Mouse (Mus musculus) stomach, embryonic 15.5 days (tissue): ENCODE measurements at regions not wholly inside any gene's neighbourhood (a gene's known extent, or its start where the extent isn't known, plus 50 kb on each side); places are given as distances from the start of the nearest gene placed in this dataset.
A peak's percentile ranks its signal among the peaks of the same experiment; 100 is the strongest.

Experiments
- ATAC-seq: fragments of 200-750 bp; cut with Nextera tagmentation; 2 replicates; pipeline ENCODE4 v1.8.0; 2017; ENCODE audit warnings: low read depth, moderate number of reproducible peaks, moderate TSS enrichment; ENCODE audit not compliant: insufficient read depth, low FRiP score
- H3K27ac ChIP-seq: fragments of 300-500 bp; sonication (generic); 2 replicates; pipeline ENCODE4 v1.5.1; 2015; ENCODE audit warnings: mild to moderate bottlenecking, inconsistent platforms
- H3K27me3 ChIP-seq: fragments of 300-500 bp; sonication (generic); replicated peaks from 2 replicates; pipeline ENCODE4 v1.6.1; 2015; ENCODE audit warnings: inconsistent platforms
- H3K36me3 ChIP-seq: fragments of 300-500 bp; sonication (generic); 2 replicates; pipeline ENCODE4 v1.6.1; 2015; ENCODE audit warnings: inconsistent platforms
- H3K4me1 ChIP-seq: fragments of 300-500 bp; sonication (generic); 2 replicates; pipeline ENCODE4 v1.6.1; 2015; ENCODE audit warnings: inconsistent platforms
- H3K4me2 ChIP-seq: fragments of 300-500 bp; sonication (generic); 2 replicates; pipeline ENCODE4 v1.6.1; 2015; ENCODE audit warnings: mild to moderate bottlenecking, inconsistent platforms
- H3K4me3 ChIP-seq: fragments of 300-500 bp; sonication (generic); replicated peaks from 2 replicates; pipeline ENCODE4 v1.5.1; 2015; ENCODE audit warnings: inconsistent platforms
- H3K9ac ChIP-seq: fragments of 300-500 bp; sonication (generic); 2 replicates; pipeline ENCODE4 v1.6.1; 2015; ENCODE audit warnings: inconsistent platforms
- H3K9me3 ChIP-seq: fragments of 300-500 bp; sonication (generic); 2 replicates; pipeline ENCODE4 v1.6.1; 2016; ENCODE audit warnings: inconsistent platforms
- WGBS: fragments of 180-500 bp; shearing (Covaris S2); methylation state at CpG from one replicate; pipeline ENCODE4 v1.1.7; 2015; 5-methylcytosine and 5-hydroxymethylcytosine counted together

DNA sequence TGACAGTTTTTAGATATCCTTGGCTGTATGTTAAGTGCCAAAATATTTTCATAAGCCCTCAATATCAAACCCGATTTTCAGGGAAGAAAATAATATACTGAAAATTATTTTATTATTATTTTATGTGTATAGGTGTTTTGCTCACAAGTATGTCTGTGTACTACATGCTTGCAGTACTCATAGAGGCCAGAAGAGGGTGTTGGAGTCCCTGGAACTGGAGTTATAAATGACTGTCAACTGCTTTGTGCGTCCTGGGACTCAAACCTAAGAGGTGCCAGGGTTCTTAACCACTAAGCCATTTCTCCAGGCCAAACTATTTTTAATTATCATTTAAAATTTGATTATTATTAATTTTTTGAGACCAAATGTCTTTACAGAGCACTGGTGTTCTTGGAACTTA lies 114.5 kb downstream of the Csl start:
- H3K9me3 ChIP-seq, result no peaks in the 10 kb centered on the region

DNA sequence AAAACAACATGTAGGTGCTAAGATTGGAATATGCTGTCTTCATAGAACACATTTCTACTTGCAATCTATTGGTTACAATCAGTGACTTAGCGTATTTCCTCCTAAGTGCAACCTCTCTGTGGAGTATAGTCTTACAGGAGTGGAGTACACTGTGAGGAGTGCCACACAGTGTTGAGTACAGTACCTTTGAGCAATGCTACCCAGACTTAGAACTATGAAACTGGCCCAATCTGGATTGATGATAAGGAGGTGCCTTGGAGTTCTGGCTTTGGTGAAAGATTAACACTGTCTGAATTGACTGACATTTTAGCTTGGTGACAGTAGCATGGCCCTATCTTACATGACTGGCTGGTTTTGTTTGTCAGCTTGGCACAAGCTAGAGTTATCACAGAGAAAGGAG lies 107.4 kb downstream of the Csl start:
- Histone ChIP-seq H3K27me3 (no peaks in the 10 kb centered on the region), H3K4me3 (no peak overlapping the region), H3K4me1 (no peaks in the 10 kb centered on the region), H3K36me3 (no peaks in the 10 kb centered on the region), H3K27ac (no peak overlapping the region), H3K9me3 (no peaks in the 10 kb centered on the region), H3K4me2 (no peak overlapping the region), H3K9ac (no peak overlapping the region)
- WGBS, result 90% methylated on average over 1 of the region's 1 CpGs
- ATAC-seq, result no peak

More for the DNA sequence above, 114.5 kb downstream of the Csl start:
- Histone ChIP-seq H3K27ac (no peak overlapping the region), H3K4me1 (no peaks in the 10 kb centered on the region), H3K36me3 (no peaks in the 10 kb centered on the region), H3K4me2 (no peak overlapping the region), H3K4me3 (no peak overlapping the region), H3K27me3 (no peaks in the 10 kb centered on the region), H3K9ac (no peak overlapping the region)
- 47% methylated on average over 2 of the region's 2 CpGs for WGBS
- no peak for ATAC-seq

DNA sequence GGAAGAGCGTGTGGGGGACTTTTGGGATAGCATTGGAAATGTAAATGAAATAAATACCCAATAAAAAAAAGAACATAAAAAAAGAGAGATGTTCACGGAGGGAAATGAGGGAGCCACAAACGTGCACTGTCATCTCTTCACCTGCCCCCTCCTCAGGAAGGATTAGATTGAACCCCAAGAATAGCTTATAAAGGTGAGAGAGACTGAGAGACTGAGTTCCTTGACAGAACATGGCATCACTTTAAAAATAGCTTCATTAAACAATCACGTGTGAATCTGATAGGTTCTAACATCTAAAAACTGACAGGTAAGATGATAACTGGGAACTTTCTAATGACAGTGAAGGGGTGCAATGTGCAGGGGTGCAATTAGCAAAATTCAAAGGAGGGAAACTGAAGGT lies 105.2 kb downstream of the Csl start:
- ATAC-seq, result no peak
- 81% methylated on average over 4 of the region's 4 CpGs for WGBS
- Histone ChIP-seq H3K4me2 (no peak overlapping the region), H3K27me3 (no peaks in the 10 kb centered on the region), H3K9ac (no peak overlapping the region), H3K4me3 (no peak overlapping the region), H3K9me3 (no peaks in the 10 kb centered on the region), H3K27ac (no peak overlapping the region), H3K4me1 (no peaks in the 10 kb centered on the region), H3K36me3 (no peaks in the 10 kb centered on the region)

DNA sequence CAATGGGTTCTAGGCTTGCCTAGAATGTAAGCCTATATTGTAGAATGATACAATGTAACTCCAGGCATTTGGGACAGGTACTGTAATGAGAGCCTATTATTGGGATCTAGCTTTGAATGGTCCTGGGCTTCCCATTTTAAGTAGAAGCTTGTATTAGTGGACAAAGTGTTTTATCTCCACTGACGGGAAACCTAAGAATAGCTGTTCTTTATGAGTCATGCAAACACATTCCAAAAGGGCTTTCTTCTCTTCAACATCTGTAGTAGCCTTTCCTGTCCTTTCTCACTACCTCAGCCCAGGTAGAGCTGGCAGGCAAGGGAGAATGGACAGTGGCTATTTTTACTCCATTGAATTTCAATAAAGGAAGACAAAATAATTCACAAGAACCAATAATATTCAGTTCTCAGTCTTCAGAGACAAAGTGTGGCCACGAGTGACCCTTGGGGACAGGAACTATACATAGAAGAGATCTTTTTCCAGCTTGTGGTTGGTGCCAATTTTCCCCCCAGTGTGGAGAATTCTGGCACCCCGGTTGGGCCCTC lies 82.8 kb downstream of the Csl start:
- Histone ChIP-seq H3K4me2 (no peak overlapping the region), H3K36me3 (no peaks in the 10 kb centered on the region), H3K4me1 (no peaks in the 10 kb centered on the region), H3K9me3 (no peaks in the 10 kb centered on the region), H3K4me3 (no peak overlapping the region), H3K27ac (no peak overlapping the region), H3K27me3 (no peaks in the 10 kb centered on the region), H3K9ac (no peak overlapping the region)
- 70% methylated on average over 3 of the region's 3 CpGs for WGBS
- no peak for ATAC-seq

DNA sequence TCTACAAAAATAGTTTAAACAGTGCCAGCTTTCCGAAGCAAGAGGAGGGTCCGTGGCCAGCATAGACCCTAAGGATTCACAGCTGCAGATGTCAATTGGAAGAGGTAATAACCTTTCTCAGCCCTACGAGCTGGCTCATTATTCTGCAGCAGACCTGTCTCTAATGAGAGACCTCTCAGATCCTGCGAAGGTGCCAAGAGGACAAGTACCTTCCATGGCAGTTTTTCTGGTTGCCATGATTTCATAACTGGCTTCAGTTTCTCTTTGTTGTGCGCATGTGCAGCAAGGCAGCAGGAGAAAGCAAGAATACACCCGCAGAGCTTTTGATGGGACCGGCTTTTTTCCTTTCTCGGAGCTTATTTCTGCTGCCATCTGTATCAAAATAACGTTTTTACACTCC lies 81.4 kb downstream of the Csl start:
- no peaks in the 10 kb centered on the region for H3K4me1 ChIP-seq
- H3K9ac ChIP-seq, result no peak overlapping the region
- H3K4me2 ChIP-seq, result no peak overlapping the region
- no peaks in the 10 kb centered on the region for H3K36me3 ChIP-seq
- no peaks in the 10 kb centered on the region for H3K9me3 ChIP-seq
- H3K4me3 ChIP-seq, result no peak overlapping the region
- H3K27me3 ChIP-seq, result no peaks in the 10 kb centered on the region
- WGBS, result 84% methylated on average over 9 of the region's 9 CpGs
- H3K27ac ChIP-seq, result no peak overlapping the region
- ATAC-seq, result no peak

DNA sequence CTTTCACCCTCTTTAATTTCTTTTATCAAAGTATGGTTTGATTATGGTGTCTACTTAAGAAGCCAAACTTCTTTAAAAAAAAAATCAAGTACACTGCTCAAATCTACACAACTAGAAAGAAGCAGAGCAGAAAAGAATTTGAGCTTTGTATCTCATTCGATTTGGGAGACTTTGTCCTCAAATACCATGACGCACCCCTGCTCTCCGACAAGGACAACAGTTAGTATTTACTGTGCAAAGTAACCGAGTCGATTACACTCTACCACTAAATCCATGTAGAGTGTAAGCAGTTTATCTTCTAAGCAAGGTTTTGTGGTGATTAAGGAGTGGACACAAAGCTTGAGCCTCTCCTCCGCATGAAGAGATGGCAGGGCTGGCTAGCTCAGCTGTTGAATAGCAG lies 79.6 kb downstream of the Csl start:
- Histone ChIP-seq H3K9ac (no peak overlapping the region), H3K9me3 (no peaks in the 10 kb centered on the region), H3K36me3 (no peaks in the 10 kb centered on the region), H3K4me3 (no peak overlapping the region), H3K4me1 (no peaks in the 10 kb centered on the region), H3K27me3 (no peaks in the 10 kb centered on the region), H3K4me2 (no peak overlapping the region), H3K27ac (no peak overlapping the region)
- no peak for ATAC-seq
- WGBS, result 72% methylated on average over 6 of the region's 6 CpGs

DNA sequence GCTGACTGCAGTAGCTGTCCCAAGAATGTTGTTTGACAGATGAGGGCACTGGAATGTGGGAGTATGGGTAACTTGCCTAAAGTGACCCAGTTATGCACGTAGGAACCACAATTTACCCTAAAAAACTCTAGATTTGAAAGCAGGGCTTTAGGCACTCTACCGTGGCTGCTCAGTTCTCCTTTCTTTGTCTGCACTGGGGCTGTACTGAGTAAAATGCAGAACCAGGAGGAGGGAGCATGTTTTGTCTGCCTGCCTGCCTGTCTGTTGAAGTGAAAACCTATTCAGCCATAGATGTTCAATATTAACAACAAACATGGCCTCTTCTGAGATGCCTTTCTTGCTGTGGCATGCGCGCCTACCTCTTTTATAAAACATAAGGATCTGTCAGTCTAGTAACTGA lies 77.5 kb downstream of the Csl start:
- WGBS, result 58% methylated on average over 4 of the region's 4 CpGs
- H3K4me3 ChIP-seq, result no peak overlapping the region
- ATAC-seq, result no peak
- no peaks in the 10 kb centered on the region for H3K36me3 ChIP-seq
- H3K9ac ChIP-seq, result no peak overlapping the region
- no peaks in the 10 kb centered on the region for H3K4me1 ChIP-seq
- H3K9me3 ChIP-seq, result no peaks in the 10 kb centered on the region
- H3K27ac ChIP-seq, result no peak overlapping the region
- no peak overlapping the region for H3K4me2 ChIP-seq
- H3K27me3 ChIP-seq, result no peaks in the 10 kb centered on the region

DNA sequence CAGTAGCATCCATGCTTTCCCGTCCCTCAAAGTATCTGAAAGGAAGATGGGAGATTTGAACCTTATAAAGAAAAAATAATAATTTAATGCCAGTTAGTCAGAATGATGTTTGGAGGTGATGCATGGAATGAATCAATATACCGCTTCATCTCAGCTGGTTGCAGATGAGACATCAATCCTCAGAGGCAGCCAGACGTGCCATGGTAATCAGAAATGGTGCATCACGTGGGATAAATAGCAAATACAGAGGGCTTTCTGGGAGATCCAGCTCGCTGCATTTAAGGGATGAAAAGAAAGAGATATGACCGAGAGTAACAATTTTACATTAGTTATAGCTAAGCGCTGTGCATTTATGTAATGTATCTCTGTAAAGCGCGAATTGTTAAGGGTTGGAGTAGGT lies 77.1 kb downstream of the Csl start:
- ATAC-seq, result no peak
- H3K9me3 ChIP-seq, result no peaks in the 10 kb centered on the region
- WGBS, result 86% methylated on average over 9 of the region's 9 CpGs
- H3K9ac ChIP-seq, result no peak overlapping the region
- no peak overlapping the region for H3K4me3 ChIP-seq
- no peaks in the 10 kb centered on the region for H3K36me3 ChIP-seq
- no peak overlapping the region for H3K4me2 ChIP-seq
- H3K27me3 ChIP-seq, result no peaks in the 10 kb centered on the region
- no peaks in the 10 kb centered on the region for H3K4me1 ChIP-seq
- no peak overlapping the region for H3K27ac ChIP-seq

DNA sequence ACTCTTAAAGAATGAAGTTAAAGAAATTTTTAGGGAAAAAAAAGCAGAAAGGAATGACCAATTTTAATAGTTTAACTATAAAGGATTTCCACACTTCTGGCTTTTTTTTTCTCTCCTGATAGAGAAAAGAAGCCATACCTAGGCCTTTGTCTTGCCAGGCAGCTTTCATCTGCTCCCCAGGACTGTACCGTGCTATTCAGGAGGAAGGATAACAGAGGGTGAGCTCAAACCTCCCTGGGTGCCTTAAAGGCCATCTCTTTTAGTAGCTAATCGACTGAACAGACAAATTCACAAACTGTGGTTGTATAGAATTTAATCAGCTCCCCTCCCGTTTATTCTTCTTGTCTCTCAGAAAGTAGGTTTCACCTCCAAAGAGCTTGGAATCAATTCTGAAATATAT lies 76.1 kb downstream of the Csl start:
- Histone ChIP-seq H3K4me3 (no peak overlapping the region), H3K27ac (no peak overlapping the region), H3K4me1 (no peaks in the 10 kb centered on the region), H3K27me3 (no peaks in the 10 kb centered on the region), H3K9ac (no peak overlapping the region), H3K4me2 (no peak overlapping the region), H3K9me3 (no peaks in the 10 kb centered on the region), H3K36me3 (no peaks in the 10 kb centered on the region)
- 53% methylated on average over 3 of the region's 3 CpGs for WGBS
- ATAC-seq, result no peak

DNA sequence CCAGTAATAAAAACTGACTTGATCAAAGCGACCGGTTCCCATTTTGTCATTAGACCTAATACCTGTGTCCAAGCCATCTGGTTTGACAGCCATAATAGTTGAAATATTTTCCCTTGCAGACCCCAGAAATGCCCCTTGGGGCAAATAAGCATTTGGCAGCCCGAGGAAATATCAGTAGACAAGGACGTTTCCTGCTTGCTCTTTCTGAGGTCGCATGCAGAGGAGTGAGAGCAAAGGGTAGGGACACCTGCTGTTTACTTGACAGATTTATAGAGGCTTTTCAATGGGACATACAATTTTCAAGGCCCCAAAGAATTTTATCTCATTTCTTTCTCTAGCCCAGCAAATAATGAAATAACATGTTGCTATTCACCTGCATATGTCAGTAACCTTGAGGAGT lies 73.5 kb downstream of the Csl start:
- 51% methylated on average over 5 of the region's 5 CpGs for WGBS
- Histone ChIP-seq H3K27me3 (no peaks in the 10 kb centered on the region), H3K36me3 (no peaks in the 10 kb centered on the region), H3K9me3 (no peaks in the 10 kb centered on the region), H3K9ac (no peak overlapping the region), H3K27ac (no peak overlapping the region), H3K4me1 (no peaks in the 10 kb centered on the region), H3K4me3 (no peak overlapping the region), H3K4me2 (no peak overlapping the region)
- ATAC-seq, result no peak

DNA sequence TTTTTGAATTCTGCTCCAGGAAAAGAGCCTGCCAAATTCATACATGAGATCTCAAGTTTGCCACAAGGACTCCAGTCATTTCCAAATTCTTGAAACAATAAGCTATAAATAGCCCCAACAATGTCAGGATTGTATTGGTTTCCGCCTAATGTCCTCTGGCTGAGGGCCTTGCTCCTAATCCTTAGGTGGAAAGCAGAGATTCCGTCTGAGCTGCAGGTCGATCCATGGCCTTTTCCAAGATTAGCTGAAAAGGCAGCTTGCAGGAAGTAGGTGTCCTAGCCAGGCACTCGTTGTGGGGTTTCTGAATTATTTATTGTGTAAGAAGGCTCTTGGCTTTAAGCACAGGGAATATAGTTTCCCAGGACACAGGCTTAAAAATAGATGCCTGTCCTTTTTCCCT lies 72.4 kb downstream of the Csl start:
- Histone ChIP-seq H3K27me3 (no peaks in the 10 kb centered on the region), H3K36me3 (no peaks in the 10 kb centered on the region), H3K4me3 (no peak overlapping the region), H3K27ac (0 out of 2 replicates have a peak overlapping the region, but pooled peaks have one; percentile 3), H3K4me2 (no peak overlapping the region), H3K9me3 (no peaks in the 10 kb centered on the region), H3K4me1 (no peaks in the 10 kb centered on the region), H3K9ac (no peak overlapping the region)
- no peak for ATAC-seq
- WGBS, result 49% methylated on average over 4 of the region's 4 CpGs

DNA sequence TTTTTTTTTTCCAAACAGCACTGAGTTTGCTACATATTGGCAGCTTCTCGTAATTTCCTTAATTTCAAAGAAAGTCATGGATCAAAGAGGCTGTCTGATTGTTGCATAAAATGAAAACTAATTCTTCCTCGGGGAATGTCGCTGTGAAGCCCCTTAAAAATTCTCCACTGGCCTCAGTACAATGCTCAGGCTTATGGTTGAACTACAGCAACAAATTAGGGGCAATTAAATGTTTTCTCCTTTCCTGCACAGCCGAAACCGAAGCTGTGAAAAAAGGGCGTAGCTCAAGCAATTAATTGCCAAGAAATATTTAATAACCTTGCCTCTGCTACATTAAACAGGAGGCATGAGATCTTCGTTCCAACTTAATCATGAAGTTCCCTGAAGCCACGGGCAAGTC lies 61.8 kb downstream of the Csl start:
- Histone ChIP-seq H3K27ac (no peak overlapping the region), H3K4me2 (no peak overlapping the region), H3K27me3 (no peaks in the 10 kb centered on the region), H3K36me3 (no peaks in the 10 kb centered on the region), H3K4me3 (no peak overlapping the region), H3K4me1 (no peaks in the 10 kb centered on the region), H3K9me3 (no peaks in the 10 kb centered on the region), H3K9ac (no peak overlapping the region)
- no peak for ATAC-seq
- WGBS, result 72% methylated on average over 8 of the region's 8 CpGs

DNA sequence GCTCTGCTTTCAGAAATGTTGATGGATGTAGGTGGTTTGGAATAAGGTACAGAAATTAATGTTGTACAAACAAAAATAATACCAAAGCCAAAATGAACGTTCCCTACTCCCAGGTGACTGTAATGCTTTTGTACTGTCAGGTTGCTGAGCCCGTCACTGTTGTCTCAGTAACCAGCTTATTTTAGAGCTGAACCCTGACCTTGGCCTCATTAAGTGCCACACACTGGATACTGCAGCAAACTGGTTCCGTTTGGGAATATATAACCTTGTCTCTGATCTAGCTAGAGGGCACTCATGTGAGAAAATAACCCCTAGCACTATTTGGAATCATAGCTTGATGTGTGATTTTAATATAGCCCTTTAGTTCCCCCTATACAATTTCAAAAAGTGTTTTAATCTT lies 60.0 kb downstream of the Csl start:
- Histone ChIP-seq H3K27me3 (no peaks in the 10 kb centered on the region), H3K4me3 (no peak overlapping the region), H3K4me2 (no peak overlapping the region), H3K36me3 (no peaks in the 10 kb centered on the region), H3K9ac (no peak overlapping the region), H3K27ac (no peak overlapping the region), H3K9me3 (no peaks in the 10 kb centered on the region), H3K4me1 (no peaks in the 10 kb centered on the region)
- WGBS, result 35% methylated on average over 3 of the region's 3 CpGs
- ATAC-seq, result no peak
